Mouse (Mus musculus): Measurements from ENCODE around the gene Olfr76. TPM values are rescaled to one million over a fixed set of nuclear protein-coding genes. Genes with fewer than 3 reads are reported as not detected.
"Not testable (repeated sequence)": the region's sequence is repeated elsewhere in the genome, so short reads cannot be mapped to it uniquely, and the experiment has no call there.

The Olfr76 gene
- not detected for total RNA-seq (2022)

GRCm38 (mm10) chr19:12123103-12123502 lies at the start of gene Olfr76:
Gene Olfr76 (minus strand): TSS chr19:12123203.
- DNase-seq (ENCODE audit: low spot score in 2 of 2): no peak

- not testable (repeated sequence) for DNase-seq (ENCODE audit: low spot score in 2 of 2)
Measured at GRCm38 (mm10) chr19:12170062-12170599, 47.1 kb upstream of the Olfr76 start, which contains the start of gene Olfr1555-ps1. Gene Olfr1555-ps1 (minus strand): TSS chr19:12170112.

- peak; percentile 23 to 32 for DNase-seq (ENCODE audit: low spot score in 2 of 2)
Measured at GRCm38 (mm10) chr19:12145452-12145851, 22.4 kb upstream of the Olfr76 start.

GRCm38 (mm10) chr19:12143356-12143755 lies 20.4 kb upstream of the Olfr76 start:
- peak; percentile 70 to 75 for DNase-seq (ENCODE audit: low spot score in 2 of 2)

DNA sequence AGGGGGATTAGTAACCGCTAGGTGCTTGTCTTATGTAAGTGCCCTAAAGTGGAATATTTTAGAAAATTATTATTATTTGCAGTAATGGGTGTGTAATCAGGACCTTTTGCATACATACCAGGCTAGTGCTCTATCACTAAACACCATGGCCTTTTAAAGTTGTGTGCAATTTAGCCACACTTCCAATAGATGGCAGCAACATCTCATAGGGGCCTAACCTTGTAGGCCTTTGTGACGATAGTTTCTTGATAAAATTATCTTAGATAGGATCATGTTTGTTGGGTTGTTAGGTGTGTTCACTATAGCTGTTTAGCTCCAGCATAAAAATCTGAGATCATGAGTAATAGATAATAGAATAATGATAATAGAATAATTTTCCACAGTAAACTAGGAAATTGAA lies 11.3 kb upstream of the Olfr76 start:
- DNase-seq (ENCODE audit: low spot score in 2 of 2): peak in 1 of 2 experiments; percentile 16

GRCm38 (mm10) chr19:12116464-12116863 lies 6.5 kb downstream of the Olfr76 start:
- no peak for DNase-seq (ENCODE audit: low spot score in 2 of 2)

GRCm38 (mm10) chr19:12115797-12116196 lies 7.2 kb downstream of the Olfr76 start, which contains the start of gene Olfr1428:
Gene Olfr1428 (minus strand): TSS chr19:12115897.
- DNase-seq (ENCODE audit: low spot score in 2 of 2): no peak

DNA sequence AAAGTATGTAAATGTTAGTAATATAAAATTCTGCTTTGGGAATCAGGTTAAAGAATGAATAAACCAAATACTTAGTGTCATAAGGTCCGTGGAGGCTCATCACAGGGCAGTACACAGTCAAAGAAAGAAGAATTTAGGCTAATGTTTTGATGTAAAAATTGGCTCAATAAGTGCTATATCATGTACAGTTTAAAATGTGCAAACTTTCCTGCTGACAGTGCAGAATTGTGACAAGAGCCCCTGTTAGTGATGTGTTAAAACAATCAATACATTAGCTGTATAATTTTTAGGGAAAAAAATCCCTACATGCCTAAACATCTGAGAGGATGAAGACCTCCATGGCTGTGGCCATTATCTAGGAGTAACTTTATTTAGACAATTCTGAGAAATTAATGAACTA lies 9.2 kb downstream of the Olfr76 start:
- DNase-seq (ENCODE audit: low spot score in 2 of 2): no peak

- no peak for DNase-seq (ENCODE audit: low spot score in 2 of 2)
Measured at GRCm38 (mm10) chr19:12104541-12104940, 18.5 kb downstream of the Olfr76 start.

DNA sequence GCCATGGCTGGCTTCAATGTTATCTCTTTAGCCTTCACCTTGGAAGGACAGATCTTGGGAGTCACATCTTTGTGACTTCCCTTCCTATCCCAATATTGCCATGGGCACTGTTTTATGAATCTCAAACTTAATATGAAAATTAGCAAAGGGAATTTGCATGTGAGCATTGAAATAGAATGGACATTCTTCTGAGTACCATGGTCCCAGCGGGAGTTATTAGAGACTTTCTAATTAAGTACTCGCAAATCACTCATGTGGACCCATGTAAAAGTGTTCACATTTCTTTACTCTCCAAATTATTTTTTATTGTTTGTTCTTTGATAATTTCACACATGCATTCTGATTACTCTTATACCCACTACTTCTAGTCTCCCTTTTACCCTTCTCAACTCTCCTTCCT lies 19.8 kb downstream of the Olfr76 start, which contains the start of gene Olfr1427:
Gene Olfr1427 (minus strand): TSS at position 101 of the 400 bp plus-strand sequence.
- no peak for DNase-seq (ENCODE audit: low spot score in 2 of 2)

GRCm38 (mm10) chr19:12091913-12092312 lies 31.1 kb downstream of the Olfr76 start, which contains the start of gene Olfr1426:
Gene Olfr1426 (minus strand): TSS chr19:12092013.
- no peak for DNase-seq (ENCODE audit: low spot score in 2 of 2)

GRCm38 (mm10) chr19:12077631-12078030 lies 45.4 kb downstream of the Olfr76 start, which contains the start of gene Olfr1425:
Gene Olfr1425 (minus strand): TSS chr19:12077731.
- DNase-seq (ENCODE audit: low spot score in 2 of 2): not testable (repeated sequence)

DNA sequence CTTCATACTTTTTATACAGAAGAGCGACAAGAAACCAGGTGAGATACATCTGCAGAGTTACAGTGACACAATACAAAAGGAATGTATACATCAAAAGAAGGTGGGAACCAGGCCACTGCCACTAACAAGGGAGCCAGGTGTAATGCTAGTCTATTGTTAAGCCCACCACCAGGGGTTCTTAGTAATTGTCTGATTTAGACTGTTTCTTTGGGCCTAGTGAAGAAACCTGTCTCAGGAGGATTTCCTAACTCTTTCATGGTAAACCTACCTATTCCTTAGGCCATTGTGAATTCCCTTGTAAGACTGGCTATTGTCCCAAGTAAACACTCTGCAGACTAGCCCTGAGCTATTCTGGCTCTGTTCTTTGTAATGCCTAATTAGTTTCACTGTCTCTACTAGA lies 53.5 kb downstream of the Olfr76 start:
- not testable (repeated sequence) for DNase-seq (ENCODE audit: low spot score in 2 of 2)

Other genes starting within 250 kb of the Olfr76 start
- not detected for gene Olfr1419, start 248.1 kb downstream of the Olfr76 start, total RNA-seq (2022)
- not detected for gene Olfr1420, start 236.6 kb downstream of the Olfr76 start, total RNA-seq (2022)
- gene Patl1, start 210.8 kb downstream of the Olfr76 start, total RNA-seq (2022): 10 to 100 TPM; 21.5 to 22.9 (median 22.3) TPM
- gene Osbp, start 157.3 kb downstream of the Olfr76 start, total RNA-seq (2022): 10 to 100 TPM; 49.6 to 55.3 (median 53.3) TPM
- gene Olfr1423, start 81.9 kb downstream of the Olfr76 start, total RNA-seq (2022): not detected
- not detected for gene Olfr1424, start 60.5 kb downstream of the Olfr76 start, total RNA-seq (2022)
- not detected for gene Olfr1425, start 45.5 kb downstream of the Olfr76 start, total RNA-seq (2022)
- not detected for gene Olfr1426, start 31.2 kb downstream of the Olfr76 start, total RNA-seq (2022)
- not detected for gene Olfr1427, start 19.9 kb downstream of the Olfr76 start, total RNA-seq (2022)
- not detected for gene Olfr1428, start 7.3 kb downstream of the Olfr76 start, total RNA-seq (2022)
- not detected for gene Olfr1555-ps1, start 46.9 kb upstream of the Olfr76 start, total RNA-seq (2022)
- gene Olfr1431, start 77.4 kb upstream of the Olfr76 start, total RNA-seq (2022): not detected
- not detected for gene Olfr1432, start 109.4 kb upstream of the Olfr76 start, total RNA-seq (2022)
- not detected for gene Olfr262, start 118.5 kb upstream of the Olfr76 start, total RNA-seq (2022)
- gene Olfr235, start 137.8 kb upstream of the Olfr76 start, total RNA-seq (2022): not detected
- not detected for gene Olfr1434, start 156.7 kb upstream of the Olfr76 start, total RNA-seq (2022)
- not detected for gene Olfr1436, start 175.9 kb upstream of the Olfr76 start, total RNA-seq (2022)
- gene Olfr1437, start 201.9 kb upstream of the Olfr76 start, total RNA-seq (2022): not detected
- gene Olfr1438-ps1, start 212.7 kb upstream of the Olfr76 start, total RNA-seq (2022): not detected